Mouse (Mus musculus) cerebellum, adult 9-11 months (tissue): ENCODE measurements around the gene Olfr789.

Experiments used
- DNase-seq: peaks from one replicate; pipeline ENCODE4 v3.0.0; 2022

Gene Olfr789

GRCm38 (mm10) chr10:129484452-129484851 is at the start of gene Olfr789:
Gene Olfr789 (plus strand): TSS chr10:129484752.
- DNase-seq = no peak

- no peak for DNase-seq
Observed at GRCm38 (mm10) chr10:129461562-129461961, 23.0 kb upstream of the Olfr789 start, which contains the start of gene Olfr787. Gene Olfr787 (plus strand): TSS chr10:129461862.

- no peak for DNase-seq
Observed at GRCm38 (mm10) chr10:129470698-129471097, 13.9 kb upstream of the Olfr789 start, which contains the start of gene Olfr788. Gene Olfr788 (plus strand): TSS chr10:129470998.

DNA sequence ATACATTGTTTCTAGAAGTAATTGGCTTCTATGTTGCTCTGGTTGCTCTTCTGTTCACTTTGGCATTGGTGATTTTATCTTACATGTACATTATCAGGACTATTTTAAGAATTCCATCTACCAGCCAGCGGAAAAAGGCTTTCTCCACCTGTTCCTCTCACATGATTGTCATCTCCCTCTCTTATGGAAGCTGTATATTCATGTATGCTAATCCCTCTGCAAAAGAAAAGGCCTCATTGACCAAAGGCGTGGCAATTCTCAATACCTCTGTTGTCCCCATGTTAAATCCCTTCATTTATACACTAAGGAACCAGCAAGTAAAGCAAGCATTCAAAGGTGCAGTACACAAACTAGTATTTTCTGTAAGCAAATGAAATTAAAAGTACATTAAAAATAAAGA is 11.3 kb upstream of the Olfr789 start:
- DNase-seq = no peak

DNA sequence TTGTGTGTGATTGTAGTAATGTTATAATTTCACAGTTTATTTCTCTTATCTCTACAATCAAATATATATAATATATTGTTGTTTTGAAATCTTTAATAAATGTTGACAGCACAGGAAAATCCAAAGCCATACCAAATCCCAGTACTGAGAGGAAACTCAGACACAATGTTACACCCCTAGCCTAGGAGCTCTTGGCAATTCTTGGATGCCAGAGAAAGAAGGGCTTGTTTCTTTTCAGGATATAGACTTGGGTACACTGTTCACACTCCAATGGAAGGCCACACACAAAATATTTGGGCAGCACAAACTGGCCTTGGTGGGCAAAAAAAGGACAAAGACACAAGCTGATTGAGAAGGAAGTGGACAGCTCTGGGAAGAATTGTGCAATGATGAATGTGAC is 10.8 kb upstream of the Olfr789 start:
- DNase-seq = no peak

GRCm38 (mm10) chr10:129490101-129490500 is 5.5 kb downstream of the Olfr789 start:
- DNase-seq = no peak

GRCm38 (mm10) chr10:129498192-129498591 is 13.6 kb downstream of the Olfr789 start, which contains the start of gene Olfr790:
Gene Olfr790 (plus strand): TSS chr10:129498492.
- no peak for DNase-seq

- no peak for DNase-seq
Observed at GRCm38 (mm10) chr10:129521492-129521891, 36.9 kb downstream of the Olfr789 start, which contains the start of gene Olfr791. Gene Olfr791 (plus strand): TSS chr10:129521792.

GRCm38 (mm10) chr10:129538862-129539261 is 54.3 kb downstream of the Olfr789 start, which contains the start of gene Olfr792:
Gene Olfr792 (plus strand): TSS chr10:129539162.
- DNase-seq = no peak
